Mouse (Mus musculus): ENCODE results near the gene Pogz. TPM values are rescaled to one million over a fixed set of nuclear protein-coding genes. Genes with fewer than 3 reads are reported as not detected.

Pogz gene
- polyA plus RNA-seq (2014; fragmentation: Nextera tagmentation; extraction: Ambion mirVana) = 12.2 and 12.7 TPM in 2 replicates

DNA sequence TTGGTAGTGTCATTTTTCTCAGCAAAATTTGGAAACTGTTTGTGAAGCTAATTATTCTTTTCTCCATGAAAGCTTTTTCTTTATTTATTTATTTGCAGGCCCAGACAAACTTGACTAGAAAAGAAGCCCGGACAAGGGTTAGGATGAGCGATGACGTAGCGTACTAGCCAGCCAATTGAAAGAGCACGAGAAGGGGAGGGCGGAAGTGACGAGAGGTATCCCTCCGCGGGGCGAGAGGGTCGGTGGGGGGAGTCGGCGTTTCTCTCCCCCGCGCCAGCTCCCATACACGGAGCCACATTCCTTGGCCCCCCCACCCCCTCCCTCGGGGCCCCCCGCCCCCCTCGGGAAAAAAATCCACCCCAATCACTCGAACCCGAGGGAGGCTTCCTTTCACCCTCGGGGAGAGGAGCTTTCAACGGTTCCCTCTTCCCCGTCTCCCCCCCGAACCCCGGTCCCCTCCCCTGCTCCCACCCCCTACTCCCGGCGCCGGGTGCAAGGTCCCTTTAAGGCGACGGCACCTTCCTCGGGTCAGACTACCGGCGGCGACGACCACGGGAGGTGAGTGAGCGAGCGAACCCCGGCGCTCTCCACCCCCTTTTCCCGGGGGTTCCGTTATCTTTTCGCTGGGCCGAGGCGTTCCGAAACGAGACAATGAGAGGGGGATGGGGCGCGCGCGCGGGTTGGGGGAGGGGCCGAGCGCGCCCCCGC lies at the start of gene Pogz:
Gene Pogz, plus strand, starts transcription at position 385 of the 708 bp plus-strand sequence.
- Histone ChIP-seq H3K27me3 (replicated peaks; ENCODE audit: control insufficient read depth, insufficient read depth, low read length) (no peaks in the 10 kb centered on the region), H3K36me3 (ENCODE audit: control insufficient read depth, insufficient read depth, low read length) (no peaks in the 10 kb centered on the region), H3K27ac (ENCODE audit: low read depth, low read length) (peak within 1 kb of the TSS; percentile 96), H3K4me2 (peak within 1 kb of the TSS; percentile 69), H3K9ac (ENCODE audit: low read depth, low read length) (peak within 1 kb of the TSS; percentile 94), H3K4me3 (ENCODE audit: low read depth, low read length) (peak within 1 kb of the TSS; percentile 76), H3K4me1 (replicated peaks; ENCODE audit: control insufficient read depth, insufficient read depth, low read length) (peaks cover 20% of the 10 kb centered on the region), H3K9me3 (ENCODE audit: control insufficient read depth, low read length) (no peaks in the 10 kb centered on the region)
- DNase-seq (ENCODE audit: low spot score) (peak; percentile 97), ATAC-seq (replicated peaks; ENCODE audit: low FRiP score) (peak; percentile 91)
- under 1% methylated on average over 54 of the region's 57 CpGs for WGBS

DNA sequence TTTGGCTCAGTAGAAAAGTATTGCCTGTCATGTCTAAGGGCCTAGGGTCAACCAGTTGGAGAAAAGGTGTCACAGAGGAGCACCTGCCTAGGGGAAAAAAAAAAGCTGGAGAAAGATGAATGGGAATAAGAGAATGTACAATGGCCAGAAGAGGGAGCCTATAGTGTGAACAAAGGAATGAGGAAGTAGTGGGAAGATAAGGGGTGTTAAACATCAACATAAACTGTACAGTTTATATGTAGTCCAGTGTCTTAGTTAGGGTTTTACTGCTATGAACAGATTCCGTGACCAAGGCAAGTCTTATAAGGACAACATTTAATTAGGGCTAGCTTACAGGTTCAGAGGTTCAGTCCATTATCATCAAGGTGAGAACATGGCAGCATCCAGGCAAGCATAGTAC lies 48.3 kb upstream of the Pogz start:
- DNase-seq (ENCODE audit: low spot score) (no peak), ATAC-seq (replicated peaks; ENCODE audit: low FRiP score) (no peak)
- WGBS = 69% methylated on average over 1 of the region's 1 CpGs
- H3K27me3 ChIP-seq (replicated peaks; ENCODE audit: control insufficient read depth, insufficient read depth, low read length) = peaks cover 20% of the 10 kb centered on the region
- H3K9ac ChIP-seq (ENCODE audit: low read depth, low read length) = no peak overlapping the region
- peaks cover 11% of the 10 kb centered on the region; the same call in 1 of the 2 replicates for H3K4me1 ChIP-seq (replicated peaks; ENCODE audit: control insufficient read depth, insufficient read depth, low read length)
- H3K4me2 ChIP-seq = no peak overlapping the region
- no peak overlapping the region for H3K27ac ChIP-seq (ENCODE audit: low read depth, low read length)
- H3K9me3 ChIP-seq (ENCODE audit: control insufficient read depth, low read length) = no peaks in the 10 kb centered on the region
- H3K36me3 ChIP-seq (ENCODE audit: control insufficient read depth, insufficient read depth, low read length) = no peaks in the 10 kb centered on the region
- H3K4me3 ChIP-seq (ENCODE audit: low read depth, low read length) = no peak overlapping the region

DNA sequence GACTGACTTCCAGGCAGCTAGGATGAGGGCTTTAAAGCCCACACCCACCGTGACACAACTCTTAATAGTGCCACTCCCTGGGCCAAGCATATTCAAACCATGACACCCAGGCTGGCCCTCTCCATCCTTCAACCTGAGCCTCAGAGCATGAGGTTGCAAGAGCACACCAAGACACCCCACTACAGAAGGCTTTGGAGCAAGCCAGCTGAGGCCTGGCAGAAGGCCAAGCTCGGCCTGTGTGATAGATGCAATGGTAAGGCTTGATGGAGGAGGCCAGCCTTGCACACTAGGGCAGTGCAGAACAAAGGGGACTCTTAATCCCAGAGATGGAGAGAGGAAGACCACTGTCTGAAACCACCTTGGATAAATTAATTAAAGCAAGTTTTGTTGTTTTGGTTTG lies 47.9 kb upstream of the Pogz start:
- H3K27ac ChIP-seq (ENCODE audit: low read depth, low read length) = no peak overlapping the region
- peaks cover 14% of the 10 kb centered on the region; the same call in 1 of the 2 replicates for H3K4me1 ChIP-seq (replicated peaks; ENCODE audit: control insufficient read depth, insufficient read depth, low read length)
- H3K9me3 ChIP-seq (ENCODE audit: control insufficient read depth, low read length) = no peaks in the 10 kb centered on the region
- no peaks in the 10 kb centered on the region for H3K36me3 ChIP-seq (ENCODE audit: control insufficient read depth, insufficient read depth, low read length)
- 79% methylated on average over 2 of the region's 2 CpGs for WGBS
- H3K4me2 ChIP-seq = no peak overlapping the region
- H3K4me3 ChIP-seq (ENCODE audit: low read depth, low read length) = no peak overlapping the region
- H3K27me3 ChIP-seq (replicated peaks; ENCODE audit: control insufficient read depth, insufficient read depth, low read length) = peaks cover 17% of the 10 kb centered on the region
- H3K9ac ChIP-seq (ENCODE audit: low read depth, low read length) = no peak overlapping the region
- DNase-seq (ENCODE audit: low spot score) = no peak
- no peak for ATAC-seq (replicated peaks; ENCODE audit: low FRiP score)

DNA sequence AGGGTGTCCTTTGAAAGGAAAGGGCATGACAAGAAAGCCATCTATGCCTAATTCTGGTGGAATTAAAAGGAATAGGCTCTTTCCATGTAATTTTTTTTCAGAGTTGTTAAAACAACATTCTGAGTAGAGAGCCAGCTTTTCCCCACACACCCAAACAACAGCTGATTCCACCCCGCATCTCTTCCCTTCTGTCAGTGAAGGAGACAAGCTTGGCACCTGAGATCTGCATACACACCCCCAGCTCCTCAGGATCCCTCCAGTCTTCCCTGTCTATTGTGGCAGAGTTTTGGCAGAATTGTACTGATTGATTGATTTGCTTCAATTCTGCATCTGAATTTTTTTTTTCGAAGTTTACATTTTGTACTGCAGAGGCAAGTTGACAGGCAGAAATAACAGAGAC lies 45.1 kb upstream of the Pogz start:
- Histone ChIP-seq H3K4me2 (no peak overlapping the region), H3K36me3 (ENCODE audit: control insufficient read depth, insufficient read depth, low read length) (no peaks in the 10 kb centered on the region), H3K9me3 (ENCODE audit: control insufficient read depth, low read length) (no peaks in the 10 kb centered on the region), H3K27ac (ENCODE audit: low read depth, low read length) (no peak overlapping the region), H3K9ac (ENCODE audit: low read depth, low read length) (no peak overlapping the region), H3K4me3 (ENCODE audit: low read depth, low read length) (no peak overlapping the region), H3K27me3 (replicated peaks; ENCODE audit: control insufficient read depth, insufficient read depth, low read length) (peaks cover 3% of the 10 kb centered on the region), H3K4me1 (replicated peaks; ENCODE audit: control insufficient read depth, insufficient read depth, low read length) (peaks cover 9% of the 10 kb centered on the region)
- WGBS = 78% methylated on average over 2 of the region's 2 CpGs
- ATAC-seq (replicated peaks; ENCODE audit: low FRiP score) = no peak
- no peak for DNase-seq (ENCODE audit: low spot score)

- Histone ChIP-seq H3K4me1 (replicated peaks; ENCODE audit: control insufficient read depth, insufficient read depth, low read length) (peaks cover 9% of the 10 kb centered on the region), H3K4me3 (ENCODE audit: low read depth, low read length) (no peak overlapping the region), H3K4me2 (no peak overlapping the region), H3K9ac (ENCODE audit: low read depth, low read length) (0 out of 2 replicates have a peak overlapping the region, but pooled peaks have one; percentile 0), H3K36me3 (ENCODE audit: control insufficient read depth, insufficient read depth, low read length) (no peaks in the 10 kb centered on the region), H3K27ac (ENCODE audit: low read depth, low read length) (peak overlapping the region; percentile 59), H3K9me3 (ENCODE audit: control insufficient read depth, low read length) (no peaks in the 10 kb centered on the region), H3K27me3 (replicated peaks; ENCODE audit: control insufficient read depth, insufficient read depth, low read length) (no peaks in the 10 kb centered on the region)
- DNase-seq (ENCODE audit: low spot score) = no peak
- ATAC-seq (replicated peaks; ENCODE audit: low FRiP score) = peak; percentile 83
- 34% methylated on average over 2 of the region's 2 CpGs for WGBS
Observed at GRCm38 (mm10) chr3:94793672-94794071, 43.7 kb upstream of the Pogz start.

GRCm38 (mm10) chr3:94794359-94794758 lies 43.0 kb upstream of the Pogz start:
- Histone ChIP-seq H3K4me2 (no peak overlapping the region), H3K27ac (ENCODE audit: low read depth, low read length) (peak overlapping the region; percentile 59), H3K4me1 (replicated peaks; ENCODE audit: control insufficient read depth, insufficient read depth, low read length) (peaks cover 9% of the 10 kb centered on the region), H3K9ac (ENCODE audit: low read depth, low read length) (0 out of 2 replicates have a peak overlapping the region, but pooled peaks have one; percentile 0), H3K4me3 (ENCODE audit: low read depth, low read length) (no peak overlapping the region), H3K36me3 (ENCODE audit: control insufficient read depth, insufficient read depth, low read length) (no peaks in the 10 kb centered on the region), H3K27me3 (replicated peaks; ENCODE audit: control insufficient read depth, insufficient read depth, low read length) (no peaks in the 10 kb centered on the region), H3K9me3 (ENCODE audit: control insufficient read depth, low read length) (no peaks in the 10 kb centered on the region)
- ATAC-seq (replicated peaks; ENCODE audit: low FRiP score) (no peak), DNase-seq (ENCODE audit: low spot score) (no peak)
- WGBS = 57% methylated on average over 2 of the region's 2 CpGs

GRCm38 (mm10) chr3:94795596-94796140 lies 41.7 kb upstream of the Pogz start:
- H3K9me3 ChIP-seq (ENCODE audit: control insufficient read depth, low read length) = no peaks in the 10 kb centered on the region
- ATAC-seq (replicated peaks; ENCODE audit: low FRiP score) = no peak
- H3K4me2 ChIP-seq = no peak overlapping the region
- no peak for DNase-seq (ENCODE audit: low spot score)
- H3K4me1 ChIP-seq (replicated peaks; ENCODE audit: control insufficient read depth, insufficient read depth, low read length) = peaks cover 9% of the 10 kb centered on the region
- H3K9ac ChIP-seq (ENCODE audit: low read depth, low read length) = no peak overlapping the region
- H3K4me3 ChIP-seq (ENCODE audit: low read depth, low read length) = no peak overlapping the region
- H3K27me3 ChIP-seq (replicated peaks; ENCODE audit: control insufficient read depth, insufficient read depth, low read length) = no peaks in the 10 kb centered on the region
- WGBS = 54% methylated on average over 7 of the region's 7 CpGs
- no peak overlapping the region for H3K27ac ChIP-seq (ENCODE audit: low read depth, low read length)
- no peaks in the 10 kb centered on the region for H3K36me3 ChIP-seq (ENCODE audit: control insufficient read depth, insufficient read depth, low read length)

DNA sequence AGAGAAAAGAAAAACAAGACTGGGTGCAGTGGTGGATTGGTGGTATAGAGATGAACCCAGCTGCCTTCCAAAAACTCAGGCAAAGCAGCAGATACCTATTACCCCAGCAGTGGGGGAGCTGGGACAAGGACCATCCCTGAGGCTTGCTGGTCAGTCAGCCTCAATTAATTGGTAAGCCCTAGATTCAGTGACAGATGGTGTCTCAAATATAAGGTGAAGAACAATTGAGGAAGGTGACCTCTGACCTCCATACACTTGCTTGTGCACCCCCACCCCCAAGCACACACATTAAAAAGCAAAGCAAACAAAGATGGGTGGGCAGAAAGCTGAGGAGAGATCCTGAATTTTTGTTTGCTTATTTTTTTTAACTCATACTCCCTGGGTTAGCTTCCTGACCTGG lies 41.2 kb upstream of the Pogz start:
- H3K9ac ChIP-seq (ENCODE audit: low read depth, low read length) = no peak overlapping the region
- no peak overlapping the region for H3K27ac ChIP-seq (ENCODE audit: low read depth, low read length)
- DNase-seq (ENCODE audit: low spot score) (no peak), ATAC-seq (replicated peaks; ENCODE audit: low FRiP score) (no peak)
- peaks cover 9% of the 10 kb centered on the region for H3K4me1 ChIP-seq (replicated peaks; ENCODE audit: control insufficient read depth, insufficient read depth, low read length)
- no peak overlapping the region for H3K4me2 ChIP-seq
- H3K4me3 ChIP-seq (ENCODE audit: low read depth, low read length) = no peak overlapping the region
- no peaks in the 10 kb centered on the region for H3K36me3 ChIP-seq (ENCODE audit: control insufficient read depth, insufficient read depth, low read length)
- no peaks in the 10 kb centered on the region for H3K27me3 ChIP-seq (replicated peaks; ENCODE audit: control insufficient read depth, insufficient read depth, low read length)
- H3K9me3 ChIP-seq (ENCODE audit: control insufficient read depth, low read length) = no peaks in the 10 kb centered on the region

- Histone ChIP-seq H3K27ac (ENCODE audit: low read depth, low read length) (no peak overlapping the region), H3K9me3 (ENCODE audit: control insufficient read depth, low read length) (no peaks in the 10 kb centered on the region), H3K36me3 (ENCODE audit: control insufficient read depth, insufficient read depth, low read length) (no peaks in the 10 kb centered on the region), H3K4me3 (ENCODE audit: low read depth, low read length) (no peak overlapping the region), H3K4me1 (replicated peaks; ENCODE audit: control insufficient read depth, insufficient read depth, low read length) (no peaks in the 10 kb centered on the region), H3K9ac (ENCODE audit: low read depth, low read length) (no peak overlapping the region), H3K27me3 (replicated peaks; ENCODE audit: control insufficient read depth, insufficient read depth, low read length) (peaks cover 3% of the 10 kb centered on the region; the same call in 1 of the 2 replicates), H3K4me2 (no peak overlapping the region)
- 30% methylated on average over 10 of the region's 10 CpGs for WGBS
- DNase-seq (ENCODE audit: low spot score) (no peak), ATAC-seq (replicated peaks; ENCODE audit: low FRiP score) (no peak)
Observed at GRCm38 (mm10) chr3:94804146-94804545, 33.2 kb upstream of the Pogz start.

Measured in liver, embryonic 11.5 days (tissue).